Mouse (Mus musculus): Measurements from ENCODE around the gene Sez6. TPM values are rescaled to one million over a fixed set of nuclear protein-coding genes. Genes with fewer than 3 reads are reported as not detected.

Gene Sez6
- polyA plus RNA-seq (2021), result not detected

DNA sequence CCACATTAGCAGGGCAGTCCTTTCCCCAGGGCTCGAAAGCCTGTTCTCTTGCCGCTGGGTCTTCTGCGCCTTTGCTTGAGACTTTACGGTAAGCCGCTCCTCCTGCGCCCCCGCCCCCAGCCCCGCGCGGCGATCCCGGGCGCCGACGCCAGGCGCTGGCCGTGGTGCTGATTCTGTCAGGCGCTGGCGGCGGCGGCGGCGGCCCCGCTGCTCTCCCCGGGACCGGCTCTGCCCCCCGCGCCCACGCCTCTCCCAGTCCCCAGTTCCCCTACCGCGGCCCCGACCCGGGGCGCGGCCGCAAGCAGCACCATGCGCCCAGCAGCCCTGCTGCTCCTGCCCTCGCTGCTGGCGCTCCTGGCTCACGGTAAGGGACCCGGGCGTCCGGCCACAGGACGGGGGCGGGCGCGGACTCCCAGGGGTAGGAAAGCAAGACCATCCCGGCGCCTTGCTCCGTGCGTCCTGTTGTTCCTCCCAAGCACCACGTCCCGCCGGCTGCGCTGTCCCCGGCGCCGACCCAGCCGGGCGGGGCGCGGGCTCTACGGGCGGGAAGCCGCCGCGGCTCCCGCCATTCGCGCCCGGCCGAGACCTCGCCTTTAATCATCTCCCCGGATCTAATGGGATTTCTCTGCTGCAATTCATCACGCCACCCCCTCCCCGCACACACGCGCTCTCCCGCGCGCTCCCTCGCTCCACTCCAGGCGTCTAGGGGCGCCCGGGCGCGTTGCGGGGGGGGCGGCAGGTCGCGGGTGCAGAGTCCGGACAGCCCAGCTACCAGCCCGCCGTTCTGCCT, at the start of gene Sez6:
Gene Sez6, plus strand, starts transcription at position 50 of the 790 bp plus-strand sequence.
- no peak for DNase-seq (ENCODE audit: low read depth, low spot score)
- no peak for ATAC-seq
- ChIA-PET POLR2A (no interaction called here), CTCF (no interaction called here)
- in situ Hi-C loops (cut with MboI; ENCODE audit: low pct_unique_long_range_greater_than_20kb), result no loop called here
- peaks cover 60% of the 10 kb centered on the region for H3K27me3 ChIP-seq
- TF ChIP-seq CTCF (IDR thresholded peaks at IDR 0.05), result no peak

DNA sequence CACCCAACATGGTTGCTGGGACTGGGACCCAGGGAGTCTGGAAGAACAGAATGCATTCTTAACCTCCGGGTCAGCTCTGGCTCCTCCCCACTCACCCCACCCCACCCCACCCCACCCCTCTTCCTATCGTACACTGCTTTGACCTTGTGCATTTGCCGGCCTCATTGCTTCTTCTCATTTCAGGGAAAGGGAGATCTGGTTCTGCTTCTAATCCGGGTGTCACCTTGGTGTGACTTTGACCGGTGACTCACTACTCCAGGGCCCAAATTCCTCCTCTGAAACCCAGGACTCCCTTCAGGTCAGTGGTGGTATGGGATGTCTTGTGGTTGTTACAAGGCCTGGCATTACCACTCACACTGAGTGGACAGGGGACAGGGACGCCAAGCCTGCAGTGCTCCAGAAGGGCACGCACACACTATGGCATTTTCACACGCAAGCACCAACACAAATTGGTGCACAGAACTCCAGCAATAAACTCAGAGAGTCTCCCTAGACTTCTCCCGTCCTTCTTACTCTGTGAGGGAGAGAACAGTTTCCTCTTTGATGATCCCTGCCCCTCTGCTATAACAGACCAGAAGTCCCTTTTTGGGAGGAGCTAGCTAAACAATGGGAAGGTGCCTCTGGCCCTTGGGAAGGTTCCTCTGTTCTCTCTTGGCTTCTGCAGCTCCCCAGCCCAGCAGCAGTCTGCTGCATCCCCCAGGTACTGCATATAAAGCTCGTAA, 45.9 kb upstream of the Sez6 start:
- ChIA-PET CTCF (interaction anchor here (1.1 to 1.3 kb wide), 2 partner anchors 9 to 82 kb away, joined by 3 read pairs; no protein-coding TSS in a partner anchor), POLR2A (no interaction called here)
- in situ Hi-C loops (cut with MboI; ENCODE audit: low pct_unique_long_range_greater_than_20kb), result no loop called here
- no peak for ATAC-seq
- H3K27me3 ChIP-seq, result no peaks in the 10 kb centered on the region
- DNase-seq (ENCODE audit: low read depth, low spot score), result no peak
- TF ChIP-seq CTCF (IDR thresholded peaks at IDR 0.05), result no peak

DNA sequence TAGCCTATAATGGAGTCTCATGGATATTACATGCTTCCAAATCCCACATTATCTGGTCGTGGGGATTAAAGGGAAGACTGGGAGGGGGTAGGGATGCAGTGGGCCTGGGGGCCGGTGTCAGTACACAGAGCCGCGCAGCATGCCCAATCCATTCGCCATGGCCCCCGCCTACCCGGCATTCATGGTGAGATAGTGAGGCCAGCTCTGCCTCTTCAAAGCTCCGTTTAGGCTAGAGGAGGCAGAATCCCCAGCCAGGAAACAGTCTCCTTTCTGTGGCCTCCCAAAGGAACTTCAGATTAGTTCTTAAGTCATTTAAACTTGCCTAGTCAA, 45.4 kb upstream of the Sez6 start:
- DNase-seq (ENCODE audit: low read depth, low spot score) (no peak), ATAC-seq (no peak)
- H3K27me3 ChIP-seq, result no peaks in the 10 kb centered on the region
- TF ChIP-seq CTCF (IDR thresholded peaks at IDR 0.05), result no peak
- ChIA-PET CTCF (interaction anchor here (1.1 to 1.3 kb wide), 2 partner anchors 10 to 82 kb away, joined by 3 read pairs; no protein-coding TSS in a partner anchor), POLR2A (no interaction called here)
- in situ Hi-C loops (cut with MboI; ENCODE audit: low pct_unique_long_range_greater_than_20kb), result no loop called here

DNA sequence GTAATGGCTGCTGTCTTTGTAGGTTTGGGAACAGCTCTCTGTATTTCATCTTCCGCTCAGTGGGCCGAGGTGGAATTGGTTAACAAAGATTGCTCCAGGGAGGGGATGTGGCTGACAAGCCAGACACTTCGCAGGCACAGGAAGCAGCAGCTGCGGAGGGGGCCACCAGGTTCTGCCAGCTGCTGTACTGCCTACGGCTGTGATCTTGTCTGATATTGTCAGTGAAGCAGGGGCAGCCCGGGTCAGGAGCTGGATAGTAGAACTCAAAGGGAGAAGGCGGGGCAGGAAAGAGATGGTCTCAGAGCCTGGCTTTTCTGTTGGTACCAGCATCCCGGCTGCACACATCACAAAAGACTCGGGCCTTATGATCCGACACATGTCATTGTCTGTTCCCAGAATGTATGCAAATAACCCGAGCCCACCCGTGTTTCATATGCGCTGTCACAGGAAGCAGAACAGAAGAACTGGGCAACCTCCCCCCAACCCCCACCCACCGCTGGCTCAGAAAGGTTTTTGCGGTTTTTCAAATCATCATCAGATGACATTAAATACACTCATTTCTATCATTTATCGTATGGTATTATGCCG, 43.1 kb upstream of the Sez6 start:
- ChIA-PET CTCF (no interaction called here), POLR2A (no interaction called here)
- no peak for ATAC-seq
- no peak for DNase-seq (ENCODE audit: low read depth, low spot score)
- no peaks in the 10 kb centered on the region for H3K27me3 ChIP-seq
- no peak for TF ChIP-seq CTCF (IDR thresholded peaks at IDR 0.05)
- in situ Hi-C loops (cut with MboI; ENCODE audit: low pct_unique_long_range_greater_than_20kb), result no loop called here

DNA sequence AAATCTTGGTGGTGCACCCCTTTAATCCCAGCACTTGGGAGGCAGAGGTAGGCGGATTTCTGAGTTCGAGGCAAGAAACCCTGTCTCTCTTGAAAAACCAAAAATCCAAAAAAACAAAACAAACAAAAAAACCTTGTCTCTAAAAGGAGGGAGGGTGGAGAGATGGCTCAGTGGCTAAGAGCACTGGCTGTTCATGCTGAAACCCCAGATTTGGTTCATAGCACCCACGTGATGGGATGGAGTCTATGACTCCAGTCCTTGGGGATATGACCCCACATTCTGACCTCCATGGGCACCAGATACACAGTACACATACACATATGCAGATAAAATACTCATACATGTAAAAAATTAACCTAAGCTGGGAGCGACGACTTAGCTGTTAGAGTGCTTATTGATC, 41.8 kb upstream of the Sez6 start:
- ChIA-PET POLR2A (no interaction called here), CTCF (interaction anchor here (1.5 kb wide), 1 partner anchor 11 kb away, joined by 3 read pairs; no protein-coding TSS in a partner anchor)
- no peak for DNase-seq (ENCODE audit: low read depth, low spot score)
- ATAC-seq, result no peak
- in situ Hi-C loops (cut with MboI; ENCODE audit: low pct_unique_long_range_greater_than_20kb), result no loop called here
- H3K27me3 ChIP-seq, result no peaks in the 10 kb centered on the region
- no peak for TF ChIP-seq CTCF (IDR thresholded peaks at IDR 0.05)

DNA sequence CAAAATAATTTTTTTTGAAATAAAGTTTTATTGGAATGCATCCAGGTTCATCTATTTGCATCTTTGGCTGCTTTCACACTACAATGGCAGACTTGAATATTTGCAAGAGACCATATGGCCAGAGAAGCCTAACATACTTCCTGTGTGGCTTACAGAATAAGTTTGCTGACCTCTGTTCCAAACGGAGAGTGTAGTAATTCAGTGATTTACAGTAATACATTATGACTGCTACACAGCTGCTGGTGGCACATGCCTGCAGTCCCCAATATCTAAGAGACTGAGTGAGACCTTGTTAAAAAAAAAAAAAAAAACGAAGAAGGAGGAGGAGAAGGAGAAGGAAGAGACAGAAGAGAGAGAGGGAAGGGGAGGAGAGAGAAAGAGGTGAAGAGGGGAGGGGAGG, 41.1 kb upstream of the Sez6 start:
- H3K27me3 ChIP-seq, result no peaks in the 10 kb centered on the region
- CTCF ChIA-PET, result interaction anchor here (1.4 to 1.5 kb wide), 2 partner anchors 12 to 21 kb away, joined by 3 read pairs; no protein-coding TSS in a partner anchor

DNA sequence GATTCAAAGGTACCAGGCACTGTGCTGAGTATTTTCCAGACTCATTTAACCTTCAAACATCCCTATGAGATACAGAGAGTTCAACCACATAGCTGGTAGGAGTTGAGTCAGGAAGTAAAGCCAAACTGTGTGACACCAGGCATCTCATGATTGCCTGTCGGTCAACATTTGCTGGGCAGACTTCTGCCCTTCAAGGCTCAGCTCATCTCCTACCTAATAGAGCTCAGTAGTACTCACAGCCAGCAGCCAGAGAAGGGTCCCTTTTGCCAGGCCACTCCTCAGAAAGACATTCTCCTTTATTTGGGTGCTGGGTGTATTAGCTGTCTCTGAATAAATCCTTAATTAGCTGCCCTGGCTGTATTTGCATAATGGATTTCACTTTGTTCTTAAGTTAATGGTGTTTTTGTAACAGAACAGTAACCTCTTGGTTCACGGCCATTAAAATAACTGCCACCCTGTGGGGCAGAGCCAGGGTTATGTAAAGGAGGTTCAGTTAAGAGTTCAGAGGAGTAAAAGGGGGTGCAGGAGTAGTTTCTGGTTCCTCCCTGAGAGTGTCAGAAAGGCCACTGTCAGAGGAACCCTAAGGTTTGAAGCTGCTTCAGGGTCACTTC, 39.8 kb upstream of the Sez6 start:
- POLR2A ChIA-PET, result no interaction called here
- in situ Hi-C loops (cut with MboI; ENCODE audit: low pct_unique_long_range_greater_than_20kb), result no loop called here
- ATAC-seq, result no peak
- H3K27me3 ChIP-seq, result no peaks in the 10 kb centered on the region
- DNase-seq (ENCODE audit: low read depth, low spot score), result no peak
- CTCF ChIA-PET, result interaction anchor here (1.4 kb wide), 1 partner anchor 20 kb away, joined by 3 read pairs; no protein-coding TSS in a partner anchor
- TF ChIP-seq CTCF (IDR thresholded peaks at IDR 0.05), result no peak

More for the DNA sequence above, 41.1 kb upstream of the Sez6 start:
- no peak for TF ChIP-seq CTCF (IDR thresholded peaks at IDR 0.05)
- DNase-seq (ENCODE audit: low read depth, low spot score) (no peak), ATAC-seq (no peak)
- POLR2A ChIA-PET, result no interaction called here
- in situ Hi-C loops (cut with MboI; ENCODE audit: low pct_unique_long_range_greater_than_20kb), result no loop called here

DNA sequence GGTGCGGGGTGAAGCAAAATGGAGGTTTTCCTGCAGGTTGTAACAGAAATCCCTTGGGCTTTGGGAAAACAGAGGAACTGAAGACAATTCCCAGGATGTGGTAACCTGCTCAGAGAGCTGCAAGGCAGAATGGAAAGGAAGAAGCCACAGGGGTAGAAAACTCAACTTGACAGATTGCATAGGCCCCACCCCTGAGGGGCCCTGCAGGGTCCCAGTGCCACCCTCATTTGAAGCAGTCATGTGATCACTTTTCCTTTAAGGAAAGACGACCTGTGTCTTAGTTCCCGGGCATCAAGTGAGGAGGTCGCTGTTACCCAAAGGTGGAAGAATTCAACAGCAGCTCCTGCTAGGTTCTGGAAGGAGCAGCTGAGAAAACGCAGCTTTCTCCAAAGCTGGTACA, 37.7 kb upstream of the Sez6 start:
- DNase-seq (ENCODE audit: low read depth, low spot score) (no peak), ATAC-seq (no peak)
- ChIA-PET POLR2A (no interaction called here), CTCF (no interaction called here)
- H3K27me3 ChIP-seq, result peaks cover 10% of the 10 kb centered on the region
- in situ Hi-C loops (cut with MboI; ENCODE audit: low pct_unique_long_range_greater_than_20kb), result no loop called here
- TF ChIP-seq CTCF (IDR thresholded peaks at IDR 0.05), result no peak

DNA sequence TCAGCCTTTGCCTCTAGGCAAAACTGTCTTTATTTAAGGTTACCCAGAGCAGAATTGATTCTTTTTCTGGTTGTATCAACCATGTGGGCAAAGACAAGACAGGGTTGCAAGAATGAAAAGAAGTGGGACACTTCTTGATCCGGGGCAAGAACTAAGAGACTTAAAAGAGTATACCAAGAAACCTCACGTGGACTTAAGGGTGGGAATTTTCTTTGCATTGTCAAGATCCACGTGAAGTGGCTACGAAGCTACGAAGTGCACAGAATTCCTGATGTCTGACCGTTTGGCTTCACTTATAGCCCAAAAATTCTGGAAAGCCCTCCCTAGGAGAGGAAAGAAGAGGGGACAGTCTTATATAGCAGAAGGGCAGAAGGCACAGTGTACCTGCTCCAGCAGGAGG, 37.3 kb upstream of the Sez6 start:
- ATAC-seq, result no peak
- TF ChIP-seq CTCF (IDR thresholded peaks at IDR 0.05), result no peak
- DNase-seq (ENCODE audit: low read depth, low spot score), result no peak
- ChIA-PET POLR2A (no interaction called here), CTCF (interaction anchor here (1.3 kb wide), 1 partner anchor 66 kb away, joined by 4 read pairs; no protein-coding TSS in a partner anchor)
- H3K27me3 ChIP-seq, result peaks cover 10% of the 10 kb centered on the region
- in situ Hi-C loops (cut with MboI; ENCODE audit: low pct_unique_long_range_greater_than_20kb), result no loop called here
